Mouse (Mus musculus) regulatory T cell (primary cell): ENCODE measurements around the gene Syvn1.

Experiments used
- in situ Hi-C: fragments of 300-600 bp; cut with MboI, MseI; formaldehyde crosslinking; loops from one replicate; pipeline ENCODE4 v1.15.1; 2025; ENCODE audit warnings: high pct_unique_total_duplicates

Gene Syvn1

GRCm38 (mm10) chr19:6067724-6068415 is 21.5 kb downstream of the Syvn1 start, which contains the start of gene Tm7sf2:
Tm7sf2 (minus strand) TSS chr19:6068373.
- in situ Hi-C loops: loop anchor here (5.0 kb wide), 1 partner anchor 106 kb away; the partner anchor contains the start of gene Pola2

GRCm38 (mm10) chr19:6068951-6069350 is 22.6 kb downstream of the Syvn1 start:
- in situ Hi-C loops: loop anchor here (5.0 kb wide), 1 partner anchor 107 kb away; the partner anchor contains the start of gene Pola2

- in situ Hi-C loops: loop anchor here (5.0 to 10.0 kb wide), 2 partner anchors 108 to 905 kb away; partner anchors contain the start of genes Plcb3, Pola2 and Ppp1r14b
Measured at GRCm38 (mm10) chr19:6069851-6070250, 23.5 kb downstream of the Syvn1 start.

GRCm38 (mm10) chr19:6070571-6071250 is 24.3 kb downstream of the Syvn1 start:
- in situ Hi-C loops: loop anchor here (10.0 kb wide), 1 partner anchor 904 kb away; the partner anchor contains the start of genes Plcb3 and Ppp1r14b

GRCm38 (mm10) chr19:6071261-6071660 is 24.9 kb downstream of the Syvn1 start:
- in situ Hi-C loops: loop anchor here (10.0 kb wide), 1 partner anchor 904 kb away; the partner anchor contains the start of genes Plcb3 and Ppp1r14b

GRCm38 (mm10) chr19:6073889-6074288 is 27.5 kb downstream of the Syvn1 start:
- in situ Hi-C loops: loop anchor here (10.0 kb wide), 1 partner anchor 901 kb away; the partner anchor contains the start of genes Plcb3 and Ppp1r14b

GRCm38 (mm10) chr19:6076564-6077393 is 30.4 kb downstream of the Syvn1 start, which contains the start of gene Vps51:
Vps51 (minus strand) TSS chr19:6077231.
- in situ Hi-C loops: loop anchor here (10.0 kb wide), 1 partner anchor 898 kb away; the partner anchor contains the start of genes Plcb3 and Ppp1r14b

GRCm38 (mm10) chr19:6079983-6080480 is 33.7 kb downstream of the Syvn1 start, which contains the start of gene Tmem262:
Tmem262 (plus strand) TSS chr19:6080033.
- in situ Hi-C loops: loop anchor here (10.0 kb wide), 1 partner anchor 895 kb away; the partner anchor contains the start of genes Plcb3 and Ppp1r14b

- in situ Hi-C loops: no loop called here
Measured at GRCm38 (mm10) chr19:6082156-6082555, 35.8 kb downstream of the Syvn1 start, which contains the start of gene Gm28374. Gm28374 (minus strand) TSS chr19:6082256.

GRCm38 (mm10) chr19:6084478-6085248 is 38.3 kb downstream of the Syvn1 start, which contains the start of the genes Zfpl1 and Cdca5:
Zfpl1 (minus strand) TSS chr19:6084956.
Cdca5 (plus strand) TSS chr19:6084983.
- in situ Hi-C loops: no loop called here

GRCm38 (mm10) chr19:6085417-6085879 is 39.1 kb downstream of the Syvn1 start:
- in situ Hi-C loops: no loop called here

GRCm38 (mm10) chr19:6088841-6089240 is 42.5 kb downstream of the Syvn1 start:
- in situ Hi-C loops: no loop called here

GRCm38 (mm10) chr19:6094119-6094518 is 47.7 kb downstream of the Syvn1 start, which contains the start of gene AC131692.1:
AC131692.1 (plus strand) TSS chr19:6094419.
- in situ Hi-C loops: no loop called here

GRCm38 (mm10) chr19:6097847-6098246 is 51.5 kb downstream of the Syvn1 start:
- in situ Hi-C loops: no loop called here

- in situ Hi-C loops: no loop called here
Measured at GRCm38 (mm10) chr19:6101186-6101585, 54.8 kb downstream of the Syvn1 start.

- in situ Hi-C loops: no loop called here
Measured at GRCm38 (mm10) chr19:6102169-6102853, 55.9 kb downstream of the Syvn1 start.
